Mouse (Mus musculus): Measurements from ENCODE around the gene Arhgef38.

The Arhgef38 gene

DNA sequence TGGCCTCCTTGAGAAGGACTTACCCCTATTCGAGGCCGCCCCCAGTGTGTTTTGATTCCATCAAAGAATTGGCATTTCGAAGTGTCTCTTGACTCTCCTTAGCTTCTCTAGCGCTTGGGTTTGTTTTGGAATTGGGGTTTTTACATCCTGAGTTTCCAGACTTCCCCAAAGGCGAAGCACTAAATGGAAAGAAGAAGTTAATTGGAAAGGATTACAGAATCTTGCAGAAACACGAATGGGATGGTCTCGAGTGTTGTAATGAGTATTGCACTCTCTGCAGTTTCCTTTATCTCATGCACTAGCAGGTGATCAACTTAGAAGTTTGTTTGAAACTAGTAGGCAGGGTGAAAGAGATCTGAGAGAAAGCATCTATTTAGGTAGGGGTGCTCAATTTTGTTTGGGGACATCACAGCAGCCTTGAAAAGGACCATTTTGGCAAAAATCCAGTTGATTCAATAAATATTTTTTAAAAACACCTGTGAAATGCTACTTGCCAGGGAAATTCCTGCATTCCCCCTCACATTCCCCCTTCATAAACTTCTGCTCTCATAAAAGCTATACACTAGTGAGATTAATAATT, 142.4 kb downstream of the Arhgef38 start:
- DNase-seq (ENCODE audit: low read depth, low spot score): no peak

- DNase-seq (ENCODE audit: low read depth, low spot score): peak; percentile 85
These were observed 143.0 kb downstream of the Arhgef38 start, which contains the start of the genes Ints12 and Gstcd for GRCm38 (mm10) chr3:133091664-133092273. Gene Ints12, plus strand, starts transcription at chr3:133091840. Gene Gstcd, minus strand, starts transcription at chr3:133092033.

- DNase-seq (ENCODE audit: low read depth, low spot score): peak; percentile 40
These were observed 143.6 kb downstream of the Arhgef38 start for GRCm38 (mm10) chr3:133091121-133091663.

DNA sequence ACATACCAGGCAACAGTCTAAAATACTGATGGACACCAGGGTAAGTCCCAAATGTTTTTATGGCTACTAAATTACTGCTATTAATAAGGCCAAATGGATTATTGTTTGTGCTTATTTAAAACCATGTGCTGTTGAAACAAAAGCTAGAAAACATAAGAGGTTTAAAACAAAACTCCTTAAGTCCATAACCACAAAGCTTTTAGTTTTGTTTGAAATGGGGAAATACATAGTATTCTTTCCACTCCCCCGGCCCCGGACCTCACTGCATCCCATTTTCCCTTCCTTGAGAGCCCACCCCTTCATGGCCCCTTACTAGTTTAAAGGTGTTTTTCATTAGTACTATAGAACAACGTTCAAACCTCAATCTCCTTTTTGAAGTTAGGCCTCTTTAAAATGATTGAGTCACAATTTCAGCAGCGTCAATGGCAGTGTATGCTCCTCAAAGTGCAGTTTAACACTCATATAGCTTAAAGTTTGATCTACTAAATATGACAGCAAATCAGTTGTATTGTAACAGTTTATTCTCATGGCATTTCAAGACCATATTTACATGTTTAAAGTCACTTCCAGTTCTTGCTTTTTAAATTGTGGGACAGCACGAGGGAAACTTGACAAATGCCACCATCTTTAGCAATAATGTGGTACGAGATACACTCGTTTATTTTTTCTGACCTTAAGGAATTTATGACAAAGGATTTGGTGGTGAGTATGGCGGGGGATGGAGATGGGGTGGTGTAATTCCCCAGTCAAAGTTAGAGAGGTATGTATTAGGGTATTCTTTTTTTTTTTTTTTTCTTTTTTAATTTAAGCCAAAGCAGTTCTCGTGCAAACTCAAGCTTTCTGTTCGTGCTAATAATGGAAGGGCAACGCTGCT, 144.3 kb downstream of the Arhgef38 start:
- DNase-seq (ENCODE audit: low read depth, low spot score): no peak

GRCm38 (mm10) chr3:133085858-133086257, 148.9 kb downstream of the Arhgef38 start:
- no peak for DNase-seq (ENCODE audit: low read depth, low spot score)

GRCm38 (mm10) chr3:133082736-133083135, 152.0 kb downstream of the Arhgef38 start:
- no peak for DNase-seq (ENCODE audit: low read depth, low spot score)

GRCm38 (mm10) chr3:133075560-133075959, 159.2 kb downstream of the Arhgef38 start:
- DNase-seq (ENCODE audit: low read depth, low spot score): no peak

Measured in WW6 (cell line).